Mouse (Mus musculus) hindbrain, embryonic 16.5 days (tissue): ENCODE results near the gene A730071L15Rik. TPM values are rescaled to one million over a fixed set of nuclear protein-coding genes. Genes with fewer than 3 reads are reported as not detected.
A peak's percentile ranks its signal among the peaks of the same experiment; 100 is the strongest.

Experiments used
- ATAC-seq: fragments of 200-750 bp; cut with Nextera tagmentation; 2 replicates; pipeline ENCODE4 v1.8.0; 2017; ENCODE audit warnings: moderate TSS enrichment, moderate library complexity
- H3K27ac ChIP-seq: fragments of 300-500 bp; sonication (generic); 2 replicates; pipeline ENCODE4 v1.5.1; 2014; ENCODE audit warnings: low read depth, mild to moderate bottlenecking, control low read depth, low read length, moderate library complexity
- H3K27me3 ChIP-seq: fragments of 300-500 bp; sonication (generic); replicated peaks from 2 replicates; pipeline ENCODE4 v1.6.1; 2014; ENCODE audit warnings: low read length; ENCODE audit not compliant: control insufficient read depth, insufficient read depth
- H3K36me3 ChIP-seq: fragments of 300-500 bp; sonication (generic); 2 replicates; pipeline ENCODE4 v1.6.1; 2014; ENCODE audit warnings: mild to moderate bottlenecking, low read length, moderate library complexity, mixed read lengths; ENCODE audit not compliant: control insufficient read depth, insufficient read depth
- H3K4me1 ChIP-seq: fragments of 300-500 bp; sonication (generic); 2 replicates; pipeline ENCODE4 v1.6.1; 2014; ENCODE audit warnings: low read depth, low read length; ENCODE audit not compliant: control insufficient read depth, insufficient read depth
- H3K4me2 ChIP-seq: fragments of 300-500 bp; sonication (generic); 2 replicates; pipeline ENCODE4 v1.6.1; 2014; ENCODE audit warnings: mild to moderate bottlenecking, low read length, control low read depth, moderate library complexity
- H3K4me3 ChIP-seq: fragments of 300-500 bp; sonication (generic); 2 replicates; pipeline ENCODE4 v1.5.1; 2014; ENCODE audit warnings: mild to moderate bottlenecking, low read length, control low read depth, moderate library complexity
- H3K9ac ChIP-seq: fragments of 300-500 bp; sonication (generic); 2 replicates; pipeline ENCODE4 v1.6.1; 2014; ENCODE audit warnings: low read depth, mild to moderate bottlenecking, control low read depth, low read length, moderate library complexity
- H3K9me3 ChIP-seq: fragments of 300-500 bp; sonication (generic); 2 replicates; pipeline ENCODE4 v1.6.1; 2014; ENCODE audit warnings: mild to moderate bottlenecking, low read length, moderate library complexity; ENCODE audit not compliant: control insufficient read depth
- WGBS: fragments of 180-500 bp; shearing (Covaris S2); extraction: QIAGEN DNeasy Blood & Tissue Kit; methylation state at CpG from one replicate; pipeline ENCODE4 v1.1.7; 2014; 5-methylcytosine and 5-hydroxymethylcytosine counted together
- polyA plus RNA-seq: library from polyadenylated mRNA; unstranded; fragments of >200 nt; fragmentation: Nextera tagmentation; extraction: Ambion mirVana; gene quantifications from 2 replicates; pipeline ENCODE4 v1.2.1, GENCODE M21; 2015

Gene A730071L15Rik
- polyA plus RNA-seq, 1 experiment from 2014 or later = 0.71 TPM

DNA sequence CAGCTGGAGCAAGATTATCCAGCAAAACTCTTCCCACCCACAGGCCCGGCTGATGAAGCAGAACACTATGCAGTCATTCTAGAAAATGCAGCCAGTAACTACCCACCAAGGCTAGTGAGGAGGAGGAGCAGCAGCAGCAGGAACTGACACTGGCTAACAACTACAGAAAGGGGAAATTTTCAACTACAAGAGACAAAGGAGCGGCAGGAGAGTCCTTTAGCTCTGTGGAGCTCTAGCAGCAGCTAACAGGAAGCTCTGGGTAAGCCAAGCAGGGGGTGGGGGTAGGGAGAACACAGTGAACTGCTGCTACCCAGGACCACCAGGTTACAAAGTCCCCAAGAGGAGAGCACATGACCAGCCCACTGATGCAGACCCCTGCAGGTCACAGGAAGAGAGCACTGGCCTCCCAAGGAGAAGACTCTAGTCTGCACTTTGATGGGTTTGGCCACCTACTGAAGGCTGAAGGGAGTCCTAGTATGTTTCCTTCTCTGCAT, 21.1 kb upstream of the A730071L15Rik start:
- no peak overlapping the region for H3K4me3 ChIP-seq
- ATAC-seq = peak; percentile 38; the same call in 1 of the 2 replicates
- no peaks in the 10 kb centered on the region for H3K36me3 ChIP-seq
- H3K4me1 ChIP-seq = peaks cover 19% of the 10 kb centered on the region
- no peak overlapping the region for H3K4me2 ChIP-seq
- 25% methylated on average over 2 of the region's 2 CpGs for WGBS
- H3K9me3 ChIP-seq = no peaks in the 10 kb centered on the region
- H3K27me3 ChIP-seq = no peaks in the 10 kb centered on the region
- no peak overlapping the region for H3K27ac ChIP-seq
- no peak overlapping the region for H3K9ac ChIP-seq

- Histone ChIP-seq H3K9me3 (no peaks in the 10 kb centered on the region), H3K27ac (no peak overlapping the region), H3K4me2 (no peak overlapping the region), H3K4me1 (peaks cover 23% of the 10 kb centered on the region), H3K36me3 (no peaks in the 10 kb centered on the region), H3K9ac (no peak overlapping the region), H3K27me3 (no peaks in the 10 kb centered on the region), H3K4me3 (no peak overlapping the region)
- 18% methylated on average over 8 of the region's 8 CpGs for WGBS
- ATAC-seq = no peak
Measured at GRCm38 (mm10) chr11:6179194-6179593, 20.6 kb upstream of the A730071L15Rik start.

GRCm38 (mm10) chr11:6180811-6181399, 18.9 kb upstream of the A730071L15Rik start:
- H3K27ac ChIP-seq = no peak overlapping the region
- H3K4me2 ChIP-seq = no peak overlapping the region
- H3K9ac ChIP-seq = no peak overlapping the region
- 52% methylated on average over 6 of the region's 6 CpGs for WGBS
- no peak overlapping the region for H3K4me3 ChIP-seq
- no peaks in the 10 kb centered on the region for H3K9me3 ChIP-seq
- no peaks in the 10 kb centered on the region for H3K36me3 ChIP-seq
- H3K27me3 ChIP-seq = no peaks in the 10 kb centered on the region
- H3K4me1 ChIP-seq = peaks cover 27% of the 10 kb centered on the region
- no peak for ATAC-seq

DNA sequence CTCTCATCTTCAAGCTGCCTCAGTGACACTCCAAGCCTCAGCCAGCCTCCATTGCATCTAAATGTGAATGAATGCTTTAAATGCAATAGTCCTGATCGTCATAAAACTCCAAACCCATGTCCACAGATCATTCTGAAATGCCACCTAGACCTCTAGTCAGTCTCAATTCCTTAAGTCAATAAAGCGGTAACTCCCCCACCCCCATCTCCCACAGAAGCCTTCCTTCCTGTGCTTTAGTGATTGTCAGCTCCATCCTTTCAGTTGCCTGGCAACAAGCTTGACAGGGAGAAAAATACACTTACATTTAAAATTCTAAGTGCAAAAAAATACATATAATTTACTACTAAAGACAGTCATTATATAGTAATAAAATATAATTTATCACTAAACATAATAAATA, 16.6 kb upstream of the A730071L15Rik start:
- Histone ChIP-seq H3K27me3 (no peaks in the 10 kb centered on the region), H3K36me3 (no peaks in the 10 kb centered on the region), H3K4me3 (no peak overlapping the region), H3K4me2 (no peak overlapping the region), H3K9me3 (no peaks in the 10 kb centered on the region), H3K9ac (no peak overlapping the region), H3K27ac (no peak overlapping the region), H3K4me1 (peaks cover 29% of the 10 kb centered on the region)
- no peak for ATAC-seq
- 53% methylated on average over 2 of the region's 2 CpGs for WGBS

GRCm38 (mm10) chr11:6184202-6184935, 15.5 kb upstream of the A730071L15Rik start:
- H3K9me3 ChIP-seq = no peaks in the 10 kb centered on the region

DNA sequence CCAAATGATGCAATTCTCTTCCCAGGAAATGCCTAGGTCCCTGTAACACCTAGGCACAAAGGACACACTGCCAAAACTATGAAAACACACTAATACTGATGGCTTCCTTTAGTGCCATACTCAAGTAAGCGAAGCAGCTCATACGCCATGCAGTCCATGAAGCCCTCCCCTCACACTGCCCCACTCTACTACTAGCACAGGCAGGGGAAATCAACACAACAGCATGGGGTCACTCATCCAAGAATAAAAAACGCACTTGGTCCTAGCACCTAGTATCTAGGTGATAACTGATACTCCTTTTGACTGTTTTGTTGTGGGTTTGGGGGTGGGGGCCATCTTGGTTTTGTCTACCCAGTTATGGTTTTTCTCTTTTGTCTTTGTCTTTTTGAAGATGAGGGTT, 12.4 kb upstream of the A730071L15Rik start:
- ATAC-seq = peak; percentile 35

More at GRCm38 (mm10) chr11:6184202-6184935, 15.5 kb upstream of the A730071L15Rik start:
- 50% methylated on average over 11 of the region's 11 CpGs for WGBS
- H3K27ac ChIP-seq = no peak overlapping the region
- ATAC-seq = no peak
- no peak overlapping the region for H3K4me3 ChIP-seq
- H3K4me1 ChIP-seq = peaks cover 20% of the 10 kb centered on the region
- H3K4me2 ChIP-seq = no peak overlapping the region
- no peaks in the 10 kb centered on the region for H3K36me3 ChIP-seq
- no peaks in the 10 kb centered on the region for H3K27me3 ChIP-seq
- H3K9ac ChIP-seq = no peak overlapping the region

DNA sequence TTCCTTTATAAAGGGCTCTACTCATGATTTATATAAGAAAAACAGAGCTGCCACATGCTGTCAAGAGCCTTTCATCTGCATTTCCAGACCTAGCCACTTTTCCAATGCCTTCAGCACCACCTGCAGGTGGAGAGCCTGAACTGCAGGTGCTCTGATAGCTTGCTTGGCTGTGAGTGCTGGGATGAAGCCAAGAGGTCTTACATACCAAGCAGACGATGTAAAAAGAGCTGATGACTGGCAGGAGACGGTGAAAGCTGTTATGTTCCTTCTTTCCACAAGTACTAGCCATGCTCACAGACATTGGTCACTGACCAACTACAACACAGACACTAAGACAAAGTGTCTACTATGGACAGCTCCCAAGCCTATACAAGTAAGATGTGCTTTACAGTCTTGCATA, 12.0 kb upstream of the A730071L15Rik start:
- 11% methylated on average over 2 of the region's 2 CpGs for WGBS
- peak; percentile 72 for ATAC-seq
- Histone ChIP-seq H3K27ac (no peak overlapping the region), H3K36me3 (no peaks in the 10 kb centered on the region), H3K9ac (0 out of 2 replicates have a peak overlapping the region, but pooled peaks have one; percentile 13), H3K4me1 (peaks cover 17% of the 10 kb centered on the region), H3K4me3 (no peak overlapping the region), H3K4me2 (no peak overlapping the region), H3K9me3 (no peaks in the 10 kb centered on the region), H3K27me3 (no peaks in the 10 kb centered on the region)

More for the DNA sequence above, 12.4 kb upstream of the A730071L15Rik start:
- Histone ChIP-seq H3K36me3 (no peaks in the 10 kb centered on the region), H3K9ac (no peak overlapping the region), H3K4me3 (no peak overlapping the region), H3K4me2 (no peak overlapping the region), H3K9me3 (no peaks in the 10 kb centered on the region), H3K4me1 (peaks cover 18% of the 10 kb centered on the region), H3K27me3 (no peaks in the 10 kb centered on the region), H3K27ac (no peak overlapping the region)
- 84% methylated on average over 3 of the region's 3 CpGs for WGBS

- H3K36me3 ChIP-seq = no peaks in the 10 kb centered on the region
- no peak for ATAC-seq
- H3K4me3 ChIP-seq = no peak overlapping the region
- H3K4me1 ChIP-seq = peaks cover 18% of the 10 kb centered on the region
- H3K27me3 ChIP-seq = no peaks in the 10 kb centered on the region
- H3K9me3 ChIP-seq = no peaks in the 10 kb centered on the region
- H3K9ac ChIP-seq = no peak overlapping the region
- 95% methylated on average over 8 of the region's 8 CpGs for WGBS
- H3K4me2 ChIP-seq = no peak overlapping the region
- no peak overlapping the region for H3K27ac ChIP-seq
Measured at GRCm38 (mm10) chr11:6196780-6197179, 3.0 kb upstream of the A730071L15Rik start.

- Histone ChIP-seq H3K27me3 (no peaks in the 10 kb centered on the region), H3K9me3 (no peaks in the 10 kb centered on the region), H3K4me2 (peak overlapping the region; percentile 79), H3K27ac (no peak overlapping the region), H3K4me1 (peaks cover 18% of the 10 kb centered on the region), H3K36me3 (no peaks in the 10 kb centered on the region), H3K4me3 (no peak overlapping the region), H3K9ac (no peak overlapping the region)
- WGBS = 94% methylated on average over 4 of the region's 4 CpGs
- ATAC-seq = no peak
Measured at GRCm38 (mm10) chr11:6198449-6198848, 1.4 kb upstream of the A730071L15Rik start.
